Mouse (Mus musculus) heart, embryonic 16.5 days (tissue): Measurements from ENCODE around the gene Ap1ar. TPM values are rescaled to one million over a fixed set of nuclear protein-coding genes. Genes with fewer than 3 reads are reported as not detected.
A peak's percentile ranks its signal among the peaks of the same experiment; 100 is the strongest.

ENCODE experiments used
- ATAC-seq: fragments of 200-750 bp; cut with Nextera tagmentation; replicated peaks from 2 replicates; pipeline ENCODE4 v1.8.0; 2017; ENCODE audit warnings: moderate number of reproducible peaks; ENCODE audit not compliant: insufficient read depth, low FRiP score; ENCODE audit errors: extremely low read depth
- H3K27ac ChIP-seq: fragments of 300-500 bp; sonication (generic); 2 replicates; pipeline ENCODE4 v1.5.1; 2014; ENCODE audit warnings: mild to moderate bottlenecking, low read length, control low read depth, moderate library complexity
- H3K27me3 ChIP-seq: fragments of 300-500 bp; sonication (generic); 2 replicates; pipeline ENCODE4 v1.6.1; 2014; ENCODE audit warnings: low read length, mixed read lengths; ENCODE audit not compliant: control insufficient read depth, insufficient read depth
- H3K36me3 ChIP-seq: fragments of 300-500 bp; sonication (generic); 2 replicates; pipeline ENCODE4 v1.6.1; 2014; ENCODE audit not compliant: control insufficient read depth, insufficient read depth
- H3K4me1 ChIP-seq: fragments of 300-500 bp; sonication (generic); 2 replicates; pipeline ENCODE4 v1.6.1; 2014; ENCODE audit warnings: low read length, mixed read lengths; ENCODE audit not compliant: control insufficient read depth, insufficient read depth
- H3K4me2 ChIP-seq: fragments of 300-500 bp; sonication (generic); 2 replicates; pipeline ENCODE4 v1.6.1; 2014; ENCODE audit warnings: low read depth, mild to moderate bottlenecking, control low read depth, low read length
- H3K4me3 ChIP-seq: fragments of 300-500 bp; sonication (generic); 2 replicates; pipeline ENCODE4 v1.5.1; 2014; ENCODE audit warnings: mild to moderate bottlenecking, control low read depth, low read length
- H3K9ac ChIP-seq: fragments of 300-500 bp; sonication (generic); 2 replicates; pipeline ENCODE4 v1.6.1; 2014; ENCODE audit warnings: low read length, control low read depth
- H3K9me3 ChIP-seq: fragments of 300-500 bp; sonication (generic); replicated peaks from 2 replicates; pipeline ENCODE4 v1.6.1; 2016; ENCODE audit warnings: low read length; ENCODE audit not compliant: control insufficient read depth
- WGBS: fragments of 180-500 bp; shearing (Covaris S2); extraction: QIAGEN DNeasy Blood & Tissue Kit; methylation state at CpG from one replicate; pipeline ENCODE4 v1.1.7; 2014; 5-methylcytosine and 5-hydroxymethylcytosine counted together
- polyA plus RNA-seq: library from polyadenylated mRNA; unstranded; fragments of >200 nt; fragmentation: Nextera tagmentation; extraction: Ambion mirVana; gene quantifications from 2 replicates; pipeline ENCODE4 v1.2.1, GENCODE M21; 2015

The Ap1ar gene
- polyA plus RNA-seq, 1 experiment from 2014 or later, result 31.6 TPM

GRCm38 (mm10) chr3:127831079-127831478 is 6.2 kb downstream of the Ap1ar start:
- no peak overlapping the region for H3K4me3 ChIP-seq
- peaks cover 6% of the 10 kb centered on the region for H3K4me1 ChIP-seq
- H3K4me2 ChIP-seq, result no peak overlapping the region
- no peak for ATAC-seq
- H3K36me3 ChIP-seq, result no peaks in the 10 kb centered on the region
- no peaks in the 10 kb centered on the region for H3K9me3 ChIP-seq
- H3K9ac ChIP-seq, result no peak overlapping the region
- 58% methylated on average over 6 of the region's 6 CpGs for WGBS
- H3K27ac ChIP-seq, result no peak overlapping the region
- no peaks in the 10 kb centered on the region for H3K27me3 ChIP-seq

GRCm38 (mm10) chr3:127830183-127830582 is 7.1 kb downstream of the Ap1ar start:
- Histone ChIP-seq H3K9me3 (no peaks in the 10 kb centered on the region), H3K4me2 (no peak overlapping the region), H3K36me3 (no peaks in the 10 kb centered on the region), H3K4me1 (no peaks in the 10 kb centered on the region), H3K4me3 (no peak overlapping the region), H3K27me3 (no peaks in the 10 kb centered on the region), H3K9ac (no peak overlapping the region), H3K27ac (no peak overlapping the region)
- 91% methylated on average over 10 of the region's 10 CpGs for WGBS
- ATAC-seq, result no peak

- peak; percentile 23; the same call in 1 of the 2 replicates for ATAC-seq
- Histone ChIP-seq H3K27ac (no peak overlapping the region), H3K9ac (no peak overlapping the region), H3K4me1 (no peaks in the 10 kb centered on the region), H3K27me3 (no peaks in the 10 kb centered on the region), H3K4me3 (no peak overlapping the region), H3K36me3 (peaks cover 3% of the 10 kb centered on the region), H3K4me2 (no peak overlapping the region), H3K9me3 (no peaks in the 10 kb centered on the region)
- WGBS, result 32% methylated on average over 7 of the region's 7 CpGs
Observed at GRCm38 (mm10) chr3:127827123-127827522, 10.2 kb downstream of the Ap1ar start.

GRCm38 (mm10) chr3:127826503-127826902 is 10.8 kb downstream of the Ap1ar start:
- Histone ChIP-seq H3K4me2 (no peak overlapping the region), H3K27me3 (no peaks in the 10 kb centered on the region), H3K9ac (no peak overlapping the region), H3K4me1 (no peaks in the 10 kb centered on the region), H3K36me3 (peaks cover 8% of the 10 kb centered on the region), H3K27ac (no peak overlapping the region), H3K9me3 (no peaks in the 10 kb centered on the region), H3K4me3 (no peak overlapping the region)
- no peak for ATAC-seq
- WGBS, result 78% methylated on average over 7 of the region's 7 CpGs

- 84% methylated on average over 17 of the region's 17 CpGs for WGBS
- Histone ChIP-seq H3K4me3 (no peak overlapping the region), H3K27me3 (no peaks in the 10 kb centered on the region), H3K27ac (no peak overlapping the region), H3K36me3 (peaks cover 14% of the 10 kb centered on the region), H3K4me1 (no peaks in the 10 kb centered on the region), H3K9me3 (no peaks in the 10 kb centered on the region), H3K9ac (0 out of 2 replicates have a peak overlapping the region, but pooled peaks have one; percentile 20), H3K4me2 (no peak overlapping the region)
- ATAC-seq, result no peak; the same call in 1 of the 2 replicates
Observed at GRCm38 (mm10) chr3:127823886-127824863, 13.1 kb downstream of the Ap1ar start.

- Histone ChIP-seq H3K4me1 (no peaks in the 10 kb centered on the region), H3K27me3 (no peaks in the 10 kb centered on the region), H3K4me3 (no peak overlapping the region), H3K9me3 (no peaks in the 10 kb centered on the region), H3K36me3 (peaks cover 16% of the 10 kb centered on the region), H3K9ac (no peak overlapping the region), H3K27ac (no peak overlapping the region), H3K4me2 (no peak overlapping the region)
- ATAC-seq, result no peak
- WGBS, result 75% methylated on average over 5 of the region's 5 CpGs
Observed at GRCm38 (mm10) chr3:127821209-127821608, 16.1 kb downstream of the Ap1ar start.

GRCm38 (mm10) chr3:127820400-127820799 is 16.9 kb downstream of the Ap1ar start:
- 83% methylated on average over 1 of the region's 1 CpGs for WGBS
- no peak overlapping the region for H3K4me3 ChIP-seq
- H3K9me3 ChIP-seq, result no peaks in the 10 kb centered on the region
- H3K27ac ChIP-seq, result no peak overlapping the region
- no peak overlapping the region for H3K9ac ChIP-seq
- H3K4me1 ChIP-seq, result no peaks in the 10 kb centered on the region
- H3K36me3 ChIP-seq, result peaks cover 16% of the 10 kb centered on the region
- no peaks in the 10 kb centered on the region for H3K27me3 ChIP-seq
- no peak for ATAC-seq
- no peak overlapping the region for H3K4me2 ChIP-seq

- H3K27me3 ChIP-seq, result no peaks in the 10 kb centered on the region
- ATAC-seq, result no peak
- H3K9me3 ChIP-seq, result no peaks in the 10 kb centered on the region
- H3K27ac ChIP-seq, result no peak overlapping the region
- H3K4me3 ChIP-seq, result no peak overlapping the region
- H3K4me2 ChIP-seq, result no peak overlapping the region
- no peaks in the 10 kb centered on the region for H3K4me1 ChIP-seq
- no peak overlapping the region for H3K9ac ChIP-seq
- WGBS, result 75% methylated on average over 11 of the region's 11 CpGs
- peaks cover 16% of the 10 kb centered on the region for H3K36me3 ChIP-seq
Observed at GRCm38 (mm10) chr3:127818694-127819663, 18.3 kb downstream of the Ap1ar start.
